Mouse (Mus musculus) retina, embryonic 14.5 days (tissue): ENCODE results near the gene Tmod4.
A peak's percentile ranks its signal among the peaks of the same experiment; 100 is the strongest.

Experiments used
- DNase-seq: peaks from one replicate; pipeline ENCODE4 v3.0.0-alpha.2; 2015; ENCODE audit warnings: low spot score

Tmod4 gene

DNA sequence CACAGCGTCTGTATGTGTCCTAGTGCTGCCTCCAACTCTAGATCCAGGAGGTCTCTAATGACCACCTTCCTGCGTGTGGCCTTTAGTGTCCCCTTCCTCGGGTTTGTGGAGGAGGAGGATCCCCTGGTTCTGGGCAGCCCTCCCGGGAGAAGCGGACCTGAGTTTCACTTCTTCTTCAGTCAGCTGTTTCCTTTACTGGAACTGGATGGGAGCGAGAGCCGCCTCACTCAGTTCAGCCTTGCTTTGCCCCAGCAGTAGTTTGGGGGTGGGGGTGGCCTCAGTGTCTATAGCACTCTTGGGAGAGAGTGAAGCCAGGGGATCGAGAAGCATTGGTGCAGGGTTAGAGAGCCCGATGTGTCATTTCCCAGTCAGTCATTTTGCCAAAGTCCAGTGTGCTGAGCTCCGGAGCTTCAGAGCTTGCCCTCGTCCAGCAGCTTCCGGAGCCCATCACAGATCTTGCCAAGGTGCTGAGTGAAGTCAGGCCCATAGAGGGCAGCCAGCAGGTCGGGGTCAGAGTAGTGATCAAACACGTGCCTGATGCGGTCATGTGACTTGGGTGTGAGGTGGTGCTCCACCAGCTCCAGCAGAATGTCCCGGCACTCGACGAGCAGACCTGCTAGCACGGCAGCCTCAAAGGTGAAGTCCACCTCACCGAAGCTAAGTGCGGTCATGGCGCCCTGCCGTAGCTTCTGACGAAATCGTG, 15.5 kb downstream of the Tmod4 start:
- DNase-seq: no peak

DNA sequence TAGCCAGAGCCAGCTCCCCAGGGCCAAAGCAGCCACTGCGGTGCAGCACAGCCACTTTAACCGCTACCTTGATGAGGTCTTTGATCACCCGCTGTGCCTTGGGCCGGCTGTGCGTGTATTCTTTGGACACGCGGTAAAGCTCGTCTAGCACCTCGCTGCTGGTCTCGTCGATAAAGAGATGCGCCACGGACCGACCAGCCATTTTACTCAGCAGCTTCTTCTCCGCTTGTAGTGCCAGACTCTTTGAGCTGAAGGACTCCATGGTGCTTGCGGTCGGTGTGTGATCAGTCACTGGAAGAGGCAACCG, 16.0 kb downstream of the Tmod4 start:
- no peak for DNase-seq

DNA sequence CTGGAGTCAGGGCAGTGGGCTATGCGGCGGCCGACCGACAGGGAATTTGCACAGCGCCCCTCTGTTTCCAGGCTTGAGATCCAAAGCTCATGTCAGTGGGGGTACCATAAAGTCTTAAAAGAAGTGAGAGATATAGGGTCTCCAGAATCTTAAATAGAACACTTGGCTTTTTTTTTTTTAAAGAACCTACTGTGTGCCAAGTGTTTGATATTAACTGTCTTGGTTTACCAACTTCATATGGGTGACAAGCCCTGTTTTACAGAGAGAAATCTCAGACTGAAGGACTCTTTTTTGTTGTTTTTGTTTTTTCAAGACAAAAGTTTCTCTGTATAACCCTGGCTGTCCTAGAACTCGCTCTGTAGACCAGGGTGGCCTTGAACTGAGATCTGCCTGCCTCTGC, 16.5 kb downstream of the Tmod4 start:
- no peak for DNase-seq

DNA sequence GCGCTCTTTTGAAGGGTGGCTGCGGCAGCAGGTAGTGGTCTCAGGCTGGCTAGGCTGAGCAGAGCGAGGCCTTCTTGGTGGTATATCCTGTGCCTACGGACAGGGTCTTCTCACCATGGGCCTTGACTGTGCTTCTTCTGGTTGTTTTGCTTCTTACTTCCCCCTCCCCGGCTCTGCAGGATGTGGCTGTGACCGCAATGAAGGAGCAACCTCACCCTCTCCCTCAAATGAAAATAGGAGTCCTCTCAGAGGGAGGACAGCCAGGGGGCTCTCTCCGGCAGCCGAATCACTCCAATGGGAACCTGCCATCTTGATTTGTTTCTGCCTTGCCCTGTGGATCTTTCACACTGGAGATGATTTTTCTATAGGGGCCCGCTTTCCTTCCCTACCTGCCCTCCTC, 17.2 kb downstream of the Tmod4 start:
- DNase-seq: no peak

DNA sequence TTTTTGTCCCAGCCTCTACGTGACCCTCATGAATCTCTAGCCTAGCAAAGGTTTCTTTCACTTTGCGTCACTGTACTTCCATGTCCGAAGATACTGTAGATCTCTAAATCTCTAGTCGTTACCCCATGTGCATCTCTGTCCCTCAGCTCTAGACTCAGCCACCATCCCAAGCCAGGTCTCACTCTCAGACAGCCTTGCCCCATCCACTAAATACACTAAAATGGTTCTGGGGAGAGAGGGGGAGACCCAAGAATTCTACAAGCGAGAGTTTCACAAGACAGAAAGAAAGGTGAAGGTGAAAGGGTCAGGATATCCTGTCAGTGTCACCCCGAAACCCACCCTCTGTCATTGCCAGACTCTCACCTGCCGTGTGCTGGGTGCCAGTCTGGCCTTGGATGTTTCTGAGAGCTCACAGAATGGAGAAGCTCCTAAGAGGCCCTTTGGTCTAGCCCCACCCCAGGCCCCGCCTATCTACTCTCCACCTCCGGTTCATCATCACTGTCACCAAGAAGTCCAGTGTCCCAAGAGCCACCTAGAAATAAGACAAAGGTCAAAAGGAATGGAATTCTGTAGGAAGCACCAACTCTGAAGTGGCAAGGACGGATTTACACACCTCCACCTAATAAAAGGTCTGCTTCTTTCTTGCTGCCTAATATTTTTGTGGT, 17.8 kb downstream of the Tmod4 start, which contains the start of gene Tnfaip8l2:
Gene Tnfaip8l2 (minus strand): TSS at position 409 of the 665 bp plus-strand sequence.
- DNase-seq: no peak

DNA sequence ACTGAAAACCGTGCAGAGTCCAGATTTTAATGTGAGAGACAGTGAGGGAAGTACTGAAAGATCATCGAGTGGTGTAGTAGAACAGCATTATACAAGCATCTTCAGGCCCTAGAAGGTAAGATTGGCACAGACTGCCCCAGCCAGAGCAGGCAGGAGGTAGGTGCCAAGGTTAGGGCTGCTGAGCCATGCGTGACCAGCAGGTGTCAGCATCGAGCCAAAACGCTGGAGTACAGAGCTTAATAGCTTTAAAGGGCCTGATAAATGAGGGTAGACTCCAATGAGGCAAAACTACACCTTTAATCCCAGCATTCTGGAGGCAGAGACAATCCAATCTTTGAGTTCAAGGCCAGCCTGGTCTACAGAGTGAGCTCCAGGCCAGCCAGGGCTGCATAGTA, 18.3 kb downstream of the Tmod4 start:
- peak; percentile 87 for DNase-seq

DNA sequence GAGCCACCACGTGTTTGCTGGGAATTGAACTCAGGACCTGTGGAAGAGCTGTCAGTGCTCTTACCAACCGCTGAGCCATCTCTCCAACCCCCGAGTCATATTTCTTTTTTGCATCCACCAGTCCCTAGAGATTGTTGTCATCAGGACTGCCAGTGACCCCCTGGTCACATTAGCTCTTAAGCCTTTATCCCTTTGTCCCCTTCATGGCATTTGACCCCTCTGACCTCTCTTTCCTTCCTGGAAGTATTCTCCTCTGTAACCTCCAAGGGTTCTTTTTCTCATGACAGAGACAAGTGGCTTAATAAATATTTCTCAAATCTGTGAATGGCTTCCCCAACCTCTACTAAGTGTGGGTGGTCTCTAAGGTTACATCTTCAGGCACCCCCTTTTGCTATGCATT, 23.6 kb downstream of the Tmod4 start:
- DNase-seq: no peak

DNA sequence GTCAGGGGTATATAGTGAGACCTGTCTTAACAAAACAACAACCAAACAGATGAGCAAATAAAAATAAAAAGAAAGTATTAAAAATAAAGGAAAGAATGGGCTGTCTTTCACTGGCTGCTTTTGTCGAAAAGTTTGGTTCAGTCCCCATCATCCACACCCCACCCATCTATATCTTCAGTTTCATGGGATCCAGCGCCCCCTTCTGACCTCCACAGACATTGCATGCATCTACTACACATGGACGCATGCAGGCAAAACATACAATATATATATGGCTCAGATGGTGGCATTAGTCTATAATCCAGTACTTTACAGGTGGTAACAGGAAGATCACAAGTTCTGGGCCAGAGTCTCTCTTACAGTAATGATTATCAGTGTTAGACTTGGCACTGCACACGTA, 29.6 kb downstream of the Tmod4 start:
- DNase-seq: peak; percentile 46

DNA sequence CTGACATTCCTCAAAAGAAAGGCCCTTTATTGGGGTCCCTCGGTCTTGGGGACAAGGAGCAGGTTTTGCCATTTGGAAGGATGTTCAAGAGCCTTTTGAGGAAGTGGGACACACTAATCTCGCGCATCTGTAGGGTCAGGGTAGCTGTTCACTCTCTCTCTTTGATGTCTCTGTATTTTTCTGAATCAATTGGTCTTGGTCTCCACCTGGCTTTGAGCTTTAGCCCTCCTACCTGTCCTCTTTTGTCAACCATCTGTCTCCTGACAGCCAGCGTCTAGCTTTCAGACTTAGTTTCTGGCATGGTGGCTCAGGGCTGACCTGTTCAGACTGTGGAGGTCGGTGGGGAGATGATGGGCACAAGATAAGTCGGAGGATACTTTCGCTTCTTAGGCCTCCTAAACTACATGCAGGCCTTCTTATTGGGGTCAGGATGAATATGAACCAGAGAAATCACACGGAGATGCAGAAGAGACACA, 35.3 kb downstream of the Tmod4 start:
- DNase-seq: no peak

DNA sequence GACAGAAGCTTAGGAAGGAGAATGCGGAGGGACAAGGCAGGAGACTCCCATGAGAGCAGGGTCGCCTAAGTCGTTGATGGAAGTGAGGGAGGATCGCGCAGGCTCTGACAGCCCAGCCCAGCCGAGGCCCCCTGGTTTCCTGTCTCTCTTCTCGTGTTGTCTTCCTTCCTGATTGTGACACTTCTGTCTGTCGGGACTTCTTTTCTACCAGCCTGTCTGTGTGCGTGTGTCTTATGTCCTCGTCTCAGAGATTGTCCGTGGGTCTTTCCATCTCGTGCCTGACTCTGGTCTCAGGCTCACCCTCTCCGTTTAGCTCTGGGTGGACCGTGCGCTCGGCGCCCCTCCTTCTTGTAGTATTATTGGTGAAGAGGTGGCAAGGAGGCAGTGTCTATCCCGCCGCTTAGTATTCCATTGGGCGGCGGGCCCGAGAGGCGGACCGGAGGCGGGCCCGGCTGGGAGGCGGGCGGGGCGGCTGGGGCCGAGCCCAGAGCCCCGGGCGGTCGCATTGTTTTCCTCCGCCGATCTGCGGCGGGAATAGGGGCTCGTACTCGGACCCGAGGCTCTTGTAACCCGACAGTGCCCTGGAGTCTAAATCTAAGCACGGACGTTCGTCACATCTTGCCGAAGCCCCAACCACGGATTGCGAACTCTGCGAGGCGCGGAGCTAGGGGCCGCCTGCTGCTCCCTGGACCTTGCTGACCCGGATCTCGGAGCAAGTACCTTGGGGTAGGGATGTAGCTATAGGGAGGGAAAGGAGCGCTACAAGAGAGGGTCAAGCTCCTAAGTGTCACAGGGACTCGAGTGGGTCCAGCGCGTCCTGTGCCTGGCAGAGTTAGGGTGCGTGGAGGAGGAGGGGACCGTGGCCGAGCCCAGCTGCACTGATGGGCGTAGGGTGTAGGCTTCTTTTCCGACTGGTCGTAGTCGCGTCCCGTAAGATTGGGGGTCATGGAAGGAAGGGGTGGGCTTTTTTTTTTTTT, 36.0 kb downstream of the Tmod4 start, which contains the start of gene Sema6c:
Gene Sema6c (plus strand): TSS at position 471 of the 977 bp plus-strand sequence.
- DNase-seq: peak; percentile 92

DNA sequence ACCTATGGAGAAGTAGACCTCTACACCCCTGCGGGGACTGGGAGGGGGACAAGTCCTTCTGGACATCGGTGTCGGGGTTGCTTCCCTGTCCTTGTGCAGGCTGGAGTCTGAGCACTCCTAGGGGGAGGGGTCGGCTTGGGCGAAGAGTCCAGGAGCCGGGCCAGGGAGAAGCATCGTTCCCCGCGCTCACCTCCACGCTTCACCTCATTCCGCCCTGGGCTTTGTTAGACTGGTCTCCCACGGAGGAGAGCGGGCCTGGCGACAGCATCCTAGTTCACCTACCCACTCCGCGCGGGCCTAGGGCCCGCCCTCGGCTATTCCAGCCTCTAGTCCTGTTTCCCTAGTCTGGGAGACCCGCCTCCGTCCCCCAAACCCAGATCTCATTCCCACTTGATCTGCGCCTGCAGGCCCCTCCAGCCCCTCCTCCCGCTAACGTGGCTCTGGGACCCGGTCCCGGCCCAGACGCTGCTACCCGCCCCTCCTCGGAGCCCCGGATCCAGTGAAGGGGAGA, 36.8 kb downstream of the Tmod4 start:
- peak; percentile 45 for DNase-seq

DNA sequence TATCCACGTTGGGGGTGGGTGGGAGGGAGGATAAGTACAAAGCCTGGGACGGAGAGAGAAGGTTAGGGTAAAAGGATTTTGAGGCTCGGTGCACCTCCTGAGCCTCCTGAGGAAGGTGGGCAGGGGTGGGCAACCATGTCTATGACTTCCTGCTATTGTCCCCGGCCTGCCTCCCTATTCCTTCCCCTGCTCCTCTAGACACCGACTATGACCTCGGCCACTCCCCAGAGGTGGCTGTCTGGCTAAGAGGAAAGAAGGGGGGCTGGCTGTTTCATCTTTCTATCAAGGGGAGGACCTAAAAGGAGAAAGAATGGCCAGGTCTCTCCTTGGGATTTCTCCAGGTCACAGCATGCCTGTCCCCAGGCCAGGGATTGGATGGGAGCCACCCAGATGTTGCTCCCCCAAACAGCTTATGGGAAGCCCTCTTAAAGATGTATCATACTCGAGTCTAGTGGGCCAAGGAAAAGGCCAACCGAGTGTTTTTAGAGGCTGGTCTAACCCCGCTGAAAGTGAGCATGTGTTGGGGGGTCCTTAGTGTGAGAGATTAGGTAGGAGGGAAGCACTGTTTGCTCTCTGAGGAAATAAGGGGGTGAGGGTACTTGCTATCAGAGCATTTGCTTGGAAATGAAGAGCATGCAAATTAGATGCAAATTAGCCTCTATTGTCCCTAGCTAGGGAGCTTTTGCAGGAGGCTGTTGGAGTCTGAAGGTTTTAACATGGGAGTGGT, 37.5 kb downstream of the Tmod4 start:
- no peak for DNase-seq

DNA sequence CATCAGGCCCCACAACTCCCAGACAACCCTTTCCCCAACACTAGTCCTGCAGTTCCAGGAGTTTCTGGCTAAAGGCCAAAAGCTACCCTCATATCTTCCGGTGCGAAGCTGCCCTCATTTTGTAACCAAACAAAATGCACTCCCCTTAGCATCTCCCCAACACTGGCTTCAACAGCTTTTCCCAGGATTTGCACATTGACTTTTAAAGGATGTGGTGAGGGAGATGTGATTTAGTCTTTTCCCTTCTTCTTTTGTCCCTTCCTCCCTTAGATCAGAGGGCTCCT, 38.0 kb downstream of the Tmod4 start:
- DNase-seq: no peak

DNA sequence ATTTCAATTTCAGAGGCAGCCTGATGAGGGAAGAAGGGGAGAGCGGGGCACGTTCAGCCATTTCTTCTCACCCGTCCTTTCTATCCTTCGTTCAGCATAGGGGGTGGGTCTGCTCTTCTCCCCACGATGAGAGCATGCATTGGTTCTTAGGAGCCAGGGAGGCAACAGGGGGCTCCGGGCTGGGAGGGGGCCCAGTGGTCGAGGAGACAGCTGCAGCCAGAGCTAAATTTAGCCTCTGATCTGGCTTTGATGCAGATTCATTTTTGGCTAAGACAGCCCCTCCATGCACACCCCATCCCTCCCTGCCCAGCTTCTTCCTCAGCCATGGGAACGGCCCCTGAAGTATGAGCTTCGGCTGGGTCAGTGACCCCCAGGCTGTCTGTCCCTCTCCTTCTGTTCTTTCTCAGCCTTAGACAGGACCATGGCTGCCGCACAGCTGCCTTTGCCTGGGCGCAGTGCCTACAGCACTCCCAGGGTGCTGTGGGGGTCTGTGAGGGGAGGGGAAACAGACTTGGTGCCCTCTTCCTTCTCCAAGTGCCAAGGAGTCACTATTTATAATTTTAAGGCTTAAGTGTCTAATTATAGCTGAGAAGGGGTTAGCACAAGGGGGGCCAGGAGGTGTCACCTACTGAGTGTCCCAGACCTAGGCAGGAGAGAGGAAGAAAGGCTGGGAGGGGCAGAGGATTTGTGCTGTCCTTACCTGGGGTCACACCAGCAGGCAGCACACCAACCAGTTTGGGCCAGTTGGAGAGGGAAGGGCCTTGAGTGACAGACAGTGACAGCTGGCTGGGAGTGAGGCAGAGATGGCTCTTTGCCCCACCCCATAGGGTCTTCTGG, 39.4 kb downstream of the Tmod4 start:
- DNase-seq: no peak

DNA sequence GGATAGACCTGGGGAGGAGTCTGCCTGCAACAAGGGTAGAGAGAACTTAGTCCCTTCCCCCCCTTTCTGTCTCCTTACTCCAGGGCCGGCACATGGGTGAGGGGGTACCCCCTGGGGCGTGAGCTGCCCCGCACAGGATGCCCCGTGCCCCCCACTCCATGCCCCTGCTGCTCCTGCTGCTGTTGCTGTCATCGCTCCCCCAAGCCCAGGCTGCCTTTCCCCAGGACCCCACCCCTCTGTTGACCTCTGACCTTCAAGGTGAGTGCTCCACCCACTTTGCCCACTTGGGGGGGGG, 39.9 kb downstream of the Tmod4 start:
- DNase-seq: no peak

DNA sequence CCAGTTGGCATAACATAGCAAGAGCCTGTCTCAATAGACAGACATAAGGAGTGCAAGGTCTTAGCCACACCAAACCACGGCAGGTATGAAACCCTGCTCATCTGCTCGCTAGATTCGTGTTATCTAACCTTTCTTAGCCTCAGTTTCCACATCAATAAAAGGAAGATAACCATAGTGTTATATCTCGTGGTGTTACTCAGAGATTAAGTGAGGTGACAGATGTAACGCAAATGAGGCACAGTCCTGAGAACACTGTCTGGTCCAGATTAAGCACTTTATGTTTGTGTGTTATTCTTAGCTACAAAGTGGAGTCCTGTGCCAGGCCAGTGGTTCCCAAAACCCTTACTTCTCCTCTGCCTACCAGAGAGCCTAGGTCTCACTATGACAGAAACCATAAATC, 40.6 kb downstream of the Tmod4 start:
- no peak for DNase-seq

DNA sequence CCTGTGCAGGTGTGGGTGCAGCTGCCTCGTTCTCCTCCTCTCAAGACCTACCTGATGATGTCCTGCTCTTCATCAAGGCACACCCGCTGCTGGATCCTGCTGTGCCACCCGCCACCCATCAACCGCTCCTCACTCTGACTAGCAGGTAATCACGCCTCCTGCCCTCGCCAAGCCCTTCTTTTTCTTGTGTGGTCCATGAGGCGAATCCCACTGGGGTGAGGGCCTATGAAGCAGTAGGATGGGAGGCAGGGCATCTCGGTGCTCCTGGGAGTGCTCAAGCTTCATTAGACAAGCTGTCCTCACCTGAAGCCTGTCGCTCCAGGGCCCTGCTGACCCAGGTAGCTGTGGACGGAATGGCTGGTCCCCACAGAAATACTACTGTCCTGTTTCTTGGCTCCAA, 45.7 kb downstream of the Tmod4 start:
- DNase-seq: no peak

DNA sequence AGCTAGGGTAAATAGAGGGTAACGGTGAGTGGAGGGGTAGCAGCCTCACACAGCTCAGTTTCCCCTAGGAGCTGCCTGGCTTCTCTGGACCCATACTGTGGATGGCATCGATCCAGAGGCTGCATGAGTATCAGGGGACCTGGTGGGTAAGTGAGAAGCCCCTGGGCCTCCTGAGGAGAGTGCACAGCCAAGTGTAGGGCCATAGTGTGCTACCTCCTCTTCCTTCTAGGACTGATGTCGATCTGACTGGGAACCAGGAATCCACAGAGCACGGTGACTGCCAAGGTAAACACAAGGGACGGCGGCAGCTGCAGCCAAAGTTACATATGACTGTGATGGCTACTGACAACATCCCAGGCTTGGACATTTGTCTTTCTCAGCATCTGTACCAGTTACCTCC, 46.8 kb downstream of the Tmod4 start:
- no peak for DNase-seq

DNA sequence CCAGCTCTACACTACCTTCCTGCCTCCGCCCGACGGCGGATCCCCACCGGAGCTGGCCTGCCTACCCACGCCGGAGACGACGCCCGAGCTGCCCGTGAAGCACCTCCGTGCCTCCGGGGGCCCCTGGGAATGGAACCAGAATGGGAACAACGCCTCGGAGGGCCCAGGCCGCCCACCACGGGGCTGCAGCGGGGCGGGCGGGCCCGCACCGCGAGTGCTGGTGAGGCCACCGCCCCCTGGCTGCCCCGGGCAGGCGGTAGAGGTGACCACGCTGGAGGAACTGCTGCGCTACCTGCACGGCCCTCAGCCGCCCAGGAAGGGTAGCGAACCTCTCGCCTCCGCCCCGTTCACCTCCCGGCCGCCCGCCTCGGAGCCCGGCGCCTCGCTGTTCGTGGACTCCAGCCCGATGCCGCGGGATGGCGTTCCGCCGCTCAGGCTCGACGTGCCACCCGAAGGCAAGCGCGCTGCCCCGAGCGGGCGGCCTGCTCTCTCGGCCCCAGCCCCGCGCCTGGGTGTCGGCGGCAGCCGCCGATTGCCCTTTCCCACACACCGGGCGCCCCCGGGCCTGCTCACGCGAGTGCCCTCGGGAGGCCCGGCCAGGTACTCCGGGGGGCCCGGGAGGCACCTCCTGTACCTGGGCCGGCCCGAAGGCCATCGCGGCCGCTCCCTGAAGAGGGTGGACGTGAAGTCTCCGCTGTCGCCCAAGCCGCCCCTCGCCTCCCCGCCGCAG, 48.4 kb downstream of the Tmod4 start:
- DNase-seq: peak; percentile 10

DNA sequence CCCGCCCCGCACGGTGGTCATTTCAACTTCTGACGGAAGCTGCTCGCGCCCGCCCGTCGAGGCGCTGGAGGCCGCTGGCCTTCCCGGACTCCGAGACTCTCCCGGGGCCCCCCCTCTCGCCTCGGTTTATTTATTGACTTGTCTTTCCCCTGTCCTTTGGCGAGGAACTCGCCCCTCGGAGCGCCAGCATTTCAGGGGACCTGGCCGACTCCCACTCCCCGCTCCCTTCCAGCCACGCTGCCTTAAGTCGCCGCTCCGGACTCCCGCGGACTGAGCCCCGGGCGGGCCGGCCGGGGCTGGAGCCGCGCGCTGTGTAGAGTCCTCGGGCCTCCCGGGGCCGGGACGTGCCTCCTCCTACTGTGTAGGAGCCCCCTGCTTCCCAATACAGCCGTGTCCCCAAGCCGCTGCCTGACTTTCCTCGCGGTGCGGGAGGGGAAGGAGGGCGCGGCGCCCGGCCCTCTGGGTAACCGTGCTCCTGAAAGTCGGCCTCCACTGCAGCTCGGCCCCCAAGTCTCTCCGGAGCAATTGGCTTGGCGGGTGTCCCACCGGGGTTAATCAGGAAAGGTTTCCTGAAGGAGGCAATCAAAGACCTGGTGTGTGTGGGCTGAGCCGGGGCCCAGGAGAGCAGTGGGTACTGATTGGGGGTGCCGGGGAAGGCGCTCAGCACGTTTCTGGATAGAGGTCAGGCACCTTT, 49.1 kb downstream of the Tmod4 start:
- peak; percentile 18 for DNase-seq
